Mouse (Mus musculus): Measurements from ENCODE around the gene Ranbp10. TPM values are rescaled to one million over a fixed set of nuclear protein-coding genes. Genes with fewer than 3 reads are reported as not detected.

The Ranbp10 gene
- polyA plus RNA-seq, 1 experiment from 2014 or later, result 11.2 TPM

- ATAC-seq (replicated peaks; ENCODE audit: insufficient number of reproducible peaks, low FRiP score, low TSS enrichment, low read depth) (no peak), DNase-seq (ENCODE audit: low spot score) (no peak)
- H3K27me3 ChIP-seq (ENCODE audit: control insufficient read depth, insufficient read depth, low read length), result no peaks in the 10 kb centered on the region
- no peak overlapping the region for H3K4me2 ChIP-seq (ENCODE audit: low read depth, low read length)
- H3K36me3 ChIP-seq (replicated peaks; ENCODE audit: control insufficient read depth, insufficient read depth, low read depth, low read length), result peaks cover 22% of the 10 kb centered on the region
- H3K9ac ChIP-seq (replicated peaks; ENCODE audit: low read length), result no peak overlapping the region
- no peaks in the 10 kb centered on the region for H3K4me1 ChIP-seq (ENCODE audit: control insufficient read depth, insufficient read depth, low read length)
- H3K4me3 ChIP-seq (ENCODE audit: low read depth, low read length), result no peak overlapping the region
- whole genome bisulfite sequencing, result 95% methylated on average over 5 of the region's 5 CpGs
- no peaks in the 10 kb centered on the region for H3K9me3 ChIP-seq (replicated peaks; ENCODE audit: control insufficient read depth, low read length)
- H3K27ac ChIP-seq (replicated peaks; ENCODE audit: low read depth, low read length), result no peak overlapping the region
Observed at GRCm38 (mm10) chr8:105774498-105774897, 52.7 kb downstream of the Ranbp10 start.

GRCm38 (mm10) chr8:105773441-105773861 lies 53.7 kb downstream of the Ranbp10 start:
- no peak overlapping the region for H3K4me2 ChIP-seq (ENCODE audit: low read depth, low read length)
- no peak overlapping the region for H3K4me3 ChIP-seq (ENCODE audit: low read depth, low read length)
- no peaks in the 10 kb centered on the region for H3K4me1 ChIP-seq (ENCODE audit: control insufficient read depth, insufficient read depth, low read length)
- H3K36me3 ChIP-seq (replicated peaks; ENCODE audit: control insufficient read depth, insufficient read depth, low read depth, low read length), result peaks cover 25% of the 10 kb centered on the region
- DNase-seq (ENCODE audit: low spot score), result no peak
- WGBS, result 82% methylated on average over 1 of the region's 1 CpGs
- H3K27me3 ChIP-seq (ENCODE audit: control insufficient read depth, insufficient read depth, low read length), result no peaks in the 10 kb centered on the region
- H3K27ac ChIP-seq (replicated peaks; ENCODE audit: low read depth, low read length), result no peak overlapping the region
- no peak overlapping the region for H3K9ac ChIP-seq (replicated peaks; ENCODE audit: low read length)
- no peak for ATAC-seq (replicated peaks; ENCODE audit: insufficient number of reproducible peaks, low FRiP score, low TSS enrichment, low read depth)
- no peaks in the 10 kb centered on the region for H3K9me3 ChIP-seq (replicated peaks; ENCODE audit: control insufficient read depth, low read length)

GRCm38 (mm10) chr8:105771398-105772175 lies 55.6 kb downstream of the Ranbp10 start:
- no peak for ATAC-seq (replicated peaks; ENCODE audit: insufficient number of reproducible peaks, low FRiP score, low TSS enrichment, low read depth)
- Histone ChIP-seq H3K36me3 (replicated peaks; ENCODE audit: control insufficient read depth, insufficient read depth, low read depth, low read length) (peaks cover 23% of the 10 kb centered on the region), H3K4me3 (ENCODE audit: low read depth, low read length) (no peak overlapping the region), H3K4me1 (ENCODE audit: control insufficient read depth, insufficient read depth, low read length) (no peaks in the 10 kb centered on the region), H3K4me2 (ENCODE audit: low read depth, low read length) (no peak overlapping the region), H3K9me3 (replicated peaks; ENCODE audit: control insufficient read depth, low read length) (no peaks in the 10 kb centered on the region), H3K27me3 (ENCODE audit: control insufficient read depth, insufficient read depth, low read length) (no peaks in the 10 kb centered on the region), H3K27ac (replicated peaks; ENCODE audit: low read depth, low read length) (no peak overlapping the region), H3K9ac (replicated peaks; ENCODE audit: low read length) (no peak overlapping the region)
- no peak for DNase-seq (ENCODE audit: low spot score)
- 91% methylated on average over 12 of the region's 12 CpGs for WGBS

- no peak for ATAC-seq (replicated peaks; ENCODE audit: insufficient number of reproducible peaks, low FRiP score, low TSS enrichment, low read depth)
- H3K27ac ChIP-seq (replicated peaks; ENCODE audit: low read depth, low read length), result no peak overlapping the region
- H3K4me2 ChIP-seq (ENCODE audit: low read depth, low read length), result no peak overlapping the region
- H3K9me3 ChIP-seq (replicated peaks; ENCODE audit: control insufficient read depth, low read length), result no peaks in the 10 kb centered on the region
- 70% methylated on average over 1 of the region's 1 CpGs for WGBS
- peaks cover 23% of the 10 kb centered on the region for H3K36me3 ChIP-seq (replicated peaks; ENCODE audit: control insufficient read depth, insufficient read depth, low read depth, low read length)
- H3K4me1 ChIP-seq (ENCODE audit: control insufficient read depth, insufficient read depth, low read length), result no peaks in the 10 kb centered on the region
- H3K4me3 ChIP-seq (ENCODE audit: low read depth, low read length), result no peak overlapping the region
- peak; percentile 61 for DNase-seq (ENCODE audit: low spot score)
- no peaks in the 10 kb centered on the region for H3K27me3 ChIP-seq (ENCODE audit: control insufficient read depth, insufficient read depth, low read length)
- no peak overlapping the region for H3K9ac ChIP-seq (replicated peaks; ENCODE audit: low read length)
Observed at GRCm38 (mm10) chr8:105770609-105771008, 56.5 kb downstream of the Ranbp10 start.

GRCm38 (mm10) chr8:105768485-105769257 lies 58.5 kb downstream of the Ranbp10 start:
- no peak for ATAC-seq (replicated peaks; ENCODE audit: insufficient number of reproducible peaks, low FRiP score, low TSS enrichment, low read depth)

GRCm38 (mm10) chr8:105758277-105759108 lies 68.7 kb downstream of the Ranbp10 start, which contains the start of gene Gfod2:
Gene Gfod2, minus strand, starts transcription at chr8:105758664.
- WGBS, result 3% methylated on average over 57 of the region's 57 CpGs
- peak within 1 kb of the TSS; percentile 70 for H3K27ac ChIP-seq (replicated peaks; ENCODE audit: low read depth, low read length)
- H3K27me3 ChIP-seq (ENCODE audit: control insufficient read depth, insufficient read depth, low read length), result no peaks in the 10 kb centered on the region
- H3K4me3 ChIP-seq (ENCODE audit: low read depth, low read length), result peak within 1 kb of the TSS; percentile 96
- DNase-seq (ENCODE audit: low spot score), result peak; percentile 97
- H3K36me3 ChIP-seq (replicated peaks; ENCODE audit: control insufficient read depth, insufficient read depth, low read depth, low read length), result no peaks in the 10 kb centered on the region
- peak within 1 kb of the TSS; percentile 88 for H3K9ac ChIP-seq (replicated peaks; ENCODE audit: low read length)
- peak; percentile 96 for ATAC-seq (replicated peaks; ENCODE audit: insufficient number of reproducible peaks, low FRiP score, low TSS enrichment, low read depth)
- H3K4me1 ChIP-seq (ENCODE audit: control insufficient read depth, insufficient read depth, low read length), result peaks cover 3% of the 10 kb centered on the region; the same call in 1 of the 2 replicates
- no peaks in the 10 kb centered on the region for H3K9me3 ChIP-seq (replicated peaks; ENCODE audit: control insufficient read depth, low read length)
- peak within 1 kb of the TSS; percentile 52 for H3K4me2 ChIP-seq (ENCODE audit: low read depth, low read length)

More at GRCm38 (mm10) chr8:105768485-105769257, 58.5 kb downstream of the Ranbp10 start:
- H3K9ac ChIP-seq (replicated peaks; ENCODE audit: low read length), result no peak overlapping the region
- no peak overlapping the region for H3K27ac ChIP-seq (replicated peaks; ENCODE audit: low read depth, low read length)
- no peaks in the 10 kb centered on the region for H3K9me3 ChIP-seq (replicated peaks; ENCODE audit: control insufficient read depth, low read length)
- no peaks in the 10 kb centered on the region for H3K4me1 ChIP-seq (ENCODE audit: control insufficient read depth, insufficient read depth, low read length)
- no peak overlapping the region for H3K4me3 ChIP-seq (ENCODE audit: low read depth, low read length)
- no peak overlapping the region for H3K4me2 ChIP-seq (ENCODE audit: low read depth, low read length)
- DNase-seq (ENCODE audit: low spot score), result no peak
- peaks cover 17% of the 10 kb centered on the region for H3K36me3 ChIP-seq (replicated peaks; ENCODE audit: control insufficient read depth, insufficient read depth, low read depth, low read length)
- WGBS, result 92% methylated on average over 5 of the region's 5 CpGs
- no peaks in the 10 kb centered on the region for H3K27me3 ChIP-seq (ENCODE audit: control insufficient read depth, insufficient read depth, low read length)

GRCm38 (mm10) chr8:105757796-105758276 lies 69.3 kb downstream of the Ranbp10 start:
- peak overlapping the region; percentile 70 for H3K27ac ChIP-seq (replicated peaks; ENCODE audit: low read depth, low read length)
- H3K9me3 ChIP-seq (replicated peaks; ENCODE audit: control insufficient read depth, low read length), result no peaks in the 10 kb centered on the region
- DNase-seq (ENCODE audit: low spot score) (peak; percentile 8), ATAC-seq (replicated peaks; ENCODE audit: insufficient number of reproducible peaks, low FRiP score, low TSS enrichment, low read depth) (peak; percentile 21; the same call in 1 of the 2 replicates)
- H3K36me3 ChIP-seq (replicated peaks; ENCODE audit: control insufficient read depth, insufficient read depth, low read depth, low read length), result no peaks in the 10 kb centered on the region
- 2% methylated on average over 12 of the region's 12 CpGs for WGBS
- H3K4me2 ChIP-seq (ENCODE audit: low read depth, low read length), result peak overlapping the region; percentile 52
- peaks cover 3% of the 10 kb centered on the region; the same call in 1 of the 2 replicates for H3K4me1 ChIP-seq (ENCODE audit: control insufficient read depth, insufficient read depth, low read length)
- H3K4me3 ChIP-seq (ENCODE audit: low read depth, low read length), result peak overlapping the region; percentile 96
- H3K9ac ChIP-seq (replicated peaks; ENCODE audit: low read length), result peak overlapping the region; percentile 88
- no peaks in the 10 kb centered on the region for H3K27me3 ChIP-seq (ENCODE audit: control insufficient read depth, insufficient read depth, low read length)
